Comparison of ENCODE assay signal across 8 mouse cellular contexts in genomic region chr12:105683933-105684901, GRCm38 (mm10). TPM values are rescaled to one million over a fixed set of nuclear protein-coding genes. Genes with fewer than 3 reads are reported as not detected.
A peak's percentile ranks its signal among the peaks of the same experiment; 100 is the strongest.
DNase-seq lines count a peak whose midpoint lies in the region; ATAC-seq and TF ChIP-seq lines count a peak whose summit lies in the region.

Gskip (plus strand) TSS chr12:105684829.

- H3K9me3 ChIP-seq in embryonic facial prominence, embryonic 12.5 days: no peaks in the 10 kb centered on the region
- no peaks in the 10 kb centered on the region for H3K9me3 ChIP-seq in midbrain, postnatal 0 days (ENCODE audit: low read length)
- no peaks in the 10 kb centered on the region for H3K9me3 ChIP-seq in stomach, embryonic 15.5 days

- TF ChIP-seq EP300 in heart, adult 2 months (IDR thresholded peaks at IDR 0.05; ENCODE audit: insufficient read depth, low read depth, low read length): no peak

- H3ac ChIP-seq in C2C12 (ENCODE audit: control insufficient read depth, insufficient read length, low read depth): peak within 1 kb of the TSS; percentile 89

- H3K79me2 ChIP-seq in C2C12 (ENCODE audit: control insufficient read depth, insufficient read depth): peaks cover 92% of the 10 kb centered on the region
- peaks cover 4% of the 10 kb centered on the region for H3K79me2 ChIP-seq in heart, adult 2 months (replicated peaks; ENCODE audit: control insufficient read depth, insufficient read depth, low read length)

- no peaks in the 10 kb centered on the region for H3K27me3 ChIP-seq in C2C12 (ENCODE audit: control insufficient read depth, insufficient read depth, insufficient read length)
- no peaks in the 10 kb centered on the region for H3K27me3 ChIP-seq in embryonic facial prominence, embryonic 12.5 days
- H3K27me3 ChIP-seq in heart, adult 2 months (ENCODE audit: control insufficient read depth, insufficient read depth, low read length): no peaks in the 10 kb centered on the region
- no peaks in the 10 kb centered on the region for H3K27me3 ChIP-seq in midbrain, postnatal 0 days (ENCODE audit: insufficient read depth, low read length)
- no peaks in the 10 kb centered on the region for H3K27me3 ChIP-seq in stomach, embryonic 15.5 days (replicated peaks)

- H3K79me3 ChIP-seq in C2C12 (ENCODE audit: low read depth): peaks cover 50% of the 10 kb centered on the region

- peak within 1 kb of the TSS; percentile 89 for H3K27ac ChIP-seq in embryonic facial prominence, embryonic 12.5 days
- H3K27ac ChIP-seq in heart, adult 2 months: peak within 1 kb of the TSS; percentile 95
- peak within 1 kb of the TSS; percentile 89 for H3K27ac ChIP-seq in midbrain, postnatal 0 days (ENCODE audit: low read depth, low read length)
- peak within 1 kb of the TSS; percentile 92 for H3K27ac ChIP-seq in stomach, embryonic 15.5 days

- H3K36me3 ChIP-seq in C2C12 (ENCODE audit: control insufficient read depth, insufficient read depth): peaks cover 6% of the 10 kb centered on the region
- peaks cover 2% of the 10 kb centered on the region for H3K36me3 ChIP-seq in embryonic facial prominence, embryonic 12.5 days
- peaks cover 5% of the 10 kb centered on the region for H3K36me3 ChIP-seq in heart, adult 2 months (ENCODE audit: control insufficient read depth, insufficient read depth, low read length)
- H3K36me3 ChIP-seq in midbrain, postnatal 0 days (ENCODE audit: insufficient read depth, low read length): peaks cover 2% of the 10 kb centered on the region; the same call in 1 of the 2 replicates
- H3K36me3 ChIP-seq in stomach, embryonic 15.5 days: no peaks in the 10 kb centered on the region

- H3K9ac ChIP-seq in embryonic facial prominence, embryonic 12.5 days: peak within 1 kb of the TSS; percentile 89
- peak within 1 kb of the TSS; percentile 96 for H3K9ac ChIP-seq in heart, adult 2 months (ENCODE audit: low read depth, low read length)
- H3K9ac ChIP-seq in midbrain, postnatal 0 days (replicated peaks; ENCODE audit: low read length, poor library complexity, severe bottlenecking): peak within 1 kb of the TSS; percentile 89
- peak within 1 kb of the TSS; percentile 93 for H3K9ac ChIP-seq in stomach, embryonic 15.5 days

- WGBS in embryonic facial prominence, embryonic 12.5 days: 1% methylated on average over 41 of the region's 41 CpGs
- WGBS in heart, adult 2 months: 1% methylated on average over 41 of the region's 41 CpGs
- 1% methylated on average over 41 of the region's 41 CpGs for WGBS in midbrain, postnatal 0 days
- under 1% methylated on average over 41 of the region's 41 CpGs for WGBS in stomach, embryonic 15.5 days

- peak within 1 kb of the TSS; percentile 88 for H3K4me2 ChIP-seq in embryonic facial prominence, embryonic 12.5 days (replicated peaks)
- H3K4me2 ChIP-seq in midbrain, postnatal 0 days (ENCODE audit: low read depth, low read length, poor library complexity, severe bottlenecking): peak within 1 kb of the TSS; percentile 94
- H3K4me2 ChIP-seq in stomach, embryonic 15.5 days: peak within 1 kb of the TSS; percentile 83

- no peak for TF ChIP-seq CTCF in C2C12 (IDR thresholded peaks at IDR 0.05; ENCODE audit: control insufficient read depth, insufficient read depth, insufficient read length)
- TF ChIP-seq CTCF in heart, adult 2 months (IDR thresholded peaks at IDR 0.05): no peak
- no peak for TF ChIP-seq CTCF in midbrain, postnatal 0 days (IDR thresholded peaks at IDR 0.05)

- peaks cover 24% of the 10 kb centered on the region for H3K4me1 ChIP-seq in embryonic facial prominence, embryonic 12.5 days
- peaks cover 3% of the 10 kb centered on the region for H3K4me1 ChIP-seq in heart, adult 2 months (ENCODE audit: control insufficient read depth, insufficient read depth, low read length)
- peaks cover 10% of the 10 kb centered on the region; the same call in 1 of the 2 replicates for H3K4me1 ChIP-seq in midbrain, postnatal 0 days (ENCODE audit: insufficient read depth, low read length)
- H3K4me1 ChIP-seq in stomach, embryonic 15.5 days: peaks cover 15% of the 10 kb centered on the region

- peak within 1 kb of the TSS; percentile 90 for H3K4me3 ChIP-seq in C2C12 (ENCODE audit: insufficient read depth, poor library complexity, severe bottlenecking)
- H3K4me3 ChIP-seq in embryonic facial prominence, embryonic 12.5 days: peak within 1 kb of the TSS; percentile 95
- H3K4me3 ChIP-seq in heart, adult 2 months: peak within 1 kb of the TSS; percentile 91
- H3K4me3 ChIP-seq in midbrain, postnatal 0 days (ENCODE audit: low read depth, low read length): peak within 1 kb of the TSS; percentile 97
- peak within 1 kb of the TSS; percentile 94 for H3K4me3 ChIP-seq in stomach, embryonic 15.5 days (replicated peaks)

- DNase-seq in adrenal gland, postnatal 14 days: peak; percentile 64
- peak; percentile 57 to 64 for DNase-seq in heart, adult 2 months
- DNase-seq in kidney, adult 8-10 months: peak; percentile 52 to 60
- peak; percentile 71 for DNase-seq in liver
- peak; percentile 42 for DNase-seq in midbrain, postnatal 0 days (ENCODE audit: low spot score)

- intact Hi-C loops in heart, adult 2 months (cut with DNase I): loop anchor here (2.0 kb wide), 1 partner anchor 101 kb away; the partner anchor contains the start of gene Papola

- no peak for TF ChIP-seq POLR2A in heart, adult 2 months (IDR thresholded peaks at IDR 0.05; ENCODE audit: insufficient read depth, low read depth, low read length)

- ATAC-seq in embryonic facial prominence, embryonic 12.5 days (ENCODE audit: insufficient number of reproducible peaks, insufficient read depth, low FRiP score, low TSS enrichment): peak; percentile 57
- ATAC-seq in midbrain, postnatal 0 days (ENCODE audit: low FRiP score): peak; percentile 41
- peak; percentile 15 for ATAC-seq in stomach, embryonic 15.5 days (ENCODE audit: insufficient read depth, low FRiP score, low read depth)

TF ChIP-seq in C2C12, 6 proteins besides CTCF, POLR2A, EP300 and RAD21:
- peak; percentile 74 for TF ChIP-seq USF1 (IDR thresholded peaks at IDR 0.05; ENCODE audit: low read depth)
- TF ChIP-seq FOSL1 (IDR thresholded peaks at IDR 0.05; ENCODE audit: insufficient read depth, low read length, poor library complexity, severe bottlenecking): no peak
- no peak for TF ChIP-seq MYOD1 (IDR thresholded peaks at IDR 0.05; ENCODE audit: control insufficient read depth, insufficient read length, low read depth)
- no peak for TF ChIP-seq CEBPB (IDR thresholded peaks at IDR 0.05; ENCODE audit: low read depth)
- no peak for TF ChIP-seq MYOG (IDR thresholded peaks at IDR 0.05; ENCODE audit: control insufficient read depth, extremely low read depth, insufficient read length)
- peak; percentile 24 for TF ChIP-seq MAX (IDR thresholded peaks at IDR 0.05)

RNA-seq across cellular contexts. Expression of gene Gskip, which starts in this region (rescaled TPM):
- 15.8 TPM for polyA plus RNA-seq in C2C12 (2012; fragmentation: generic; extraction: Trizol)
- 15.0 and 17.0 TPM in 2 replicates for total RNA-seq in adrenal gland, postnatal 14 days (2021)
- polyA plus RNA-seq in embryonic facial prominence, embryonic 12.5 days (2016; fragmentation: Nextera tagmentation; extraction: Ambion mirVana): 35.9 and 36.5 TPM in 2 replicates
- total RNA-seq in heart, adult 2 months (2021): 1 to 10 TPM; 7.1 to 7.3 TPM
- 7.1 and 10.9 TPM in 2 replicates for polyA plus RNA-seq in heart, adult 2 months (2012; rRNA removed)
- 16.0 and 18.1 TPM in 2 replicates for total RNA-seq in midbrain, postnatal 0 days (2014; rRNA removed)
- polyA plus RNA-seq in midbrain, postnatal 0 days (2015; fragmentation: Nextera tagmentation; extraction: Ambion mirVana): 22.5 TPM in 2 replicates
- polyA plus RNA-seq in stomach, embryonic 15.5 days (2015; fragmentation: Nextera tagmentation; extraction: Ambion mirVana): 27.3 and 28.7 TPM in 2 replicates

Comparison
In these comparisons a context has a peak if more than half of its experiments do, and no peak if none do; other contexts are left out.
1. Peak in every context shown above with its lines: DNase-seq, ATAC-seq, H3K4me3 ChIP-seq and H3K27ac ChIP-seq.